Mouse (Mus musculus) liver, postnatal 0 days (tissue): ENCODE measurements around the gene Gdf15.

Experiments
- CTCF ChIP-seq: sonication (generic); IDR thresholded peaks from 2 replicates; pipeline ENCODE4 v1.5.1; 2016; ENCODE audit warnings: antibody characterized with exemption, low read depth
- EP300 ChIP-seq: IDR thresholded peaks from 2 replicates; pipeline ENCODE4 v1.6.1; 2016; ENCODE audit warnings: antibody characterized with exemption, low read depth, mild to moderate bottlenecking

GRCm38 (mm10) chr8:70657214-70657613 is 25.0 kb upstream of the Gdf15 start:
- TF ChIP-seq EP300 (no peak), CTCF (no peak)
